Mouse (Mus musculus) bone marrow, adult 2 months (tissue): ENCODE measurements around the gene Tcea3. TPM values are rescaled to one million over a fixed set of nuclear protein-coding genes. Genes with fewer than 3 reads are reported as not detected.

Source experiments
- H3K27ac ChIP-seq: fragments of 200-500 bp; 2 replicates; pipeline ENCODE4 v1.5.1; 2012; ENCODE audit warnings: low read depth, mild to moderate bottlenecking, control low read depth, inconsistent platforms, low read length; ENCODE audit not compliant: control insufficient read depth, poor library complexity, insufficient read depth
- H3K4me1 ChIP-seq: fragments of 200-500 bp; 2 replicates; pipeline ENCODE4 v1.6.1; 2011; ENCODE audit warnings: low read length; ENCODE audit not compliant: control insufficient read depth, insufficient read depth
- H3K4me3 ChIP-seq: fragments of 200-500 bp; replicated peaks from 2 replicates; pipeline ENCODE3; 2011; ENCODE audit warnings: mild to moderate bottlenecking, low read depth, low read length, control low read depth; ENCODE audit not compliant: control insufficient read depth
- CTCF ChIP-seq: fragments of 200-500 bp; IDR thresholded peaks from 2 replicates; pipeline ENCODE4 v1.5.1; 2011; ENCODE audit warnings: low read length, control low read depth; ENCODE audit not compliant: control insufficient read depth, insufficient read depth
- POLR2A ChIP-seq: fragments of 200-500 bp; IDR thresholded peaks from 2 replicates; pipeline ENCODE4 v1.6.1; 2011; ENCODE audit warnings: low read depth, mild to moderate bottlenecking, control low read depth, low read length, borderline replicate concordance; ENCODE audit not compliant: control insufficient read depth
- WGBS: fragments of 180-500 bp; shearing (Covaris S2); methylation state at CpG from one replicate; pipeline ENCODE4 v1.1.7; 2018; 5-methylcytosine and 5-hydroxymethylcytosine counted together
- polyA plus RNA-seq: library from polyadenylated mRNA; stranded (reverse); fragments of >200 nt; gene quantifications from 2 replicates; pipeline ENCODE4 v1.2.4, GENCODE M21; 2011; ENCODE audit warnings: low replicate concordance; ENCODE audit not compliant: missing spikeins, insufficient read depth, insufficient read length

Gene Tcea3
- polyA plus RNA-seq, 1 experiment, result 8.1 TPM

DNA sequence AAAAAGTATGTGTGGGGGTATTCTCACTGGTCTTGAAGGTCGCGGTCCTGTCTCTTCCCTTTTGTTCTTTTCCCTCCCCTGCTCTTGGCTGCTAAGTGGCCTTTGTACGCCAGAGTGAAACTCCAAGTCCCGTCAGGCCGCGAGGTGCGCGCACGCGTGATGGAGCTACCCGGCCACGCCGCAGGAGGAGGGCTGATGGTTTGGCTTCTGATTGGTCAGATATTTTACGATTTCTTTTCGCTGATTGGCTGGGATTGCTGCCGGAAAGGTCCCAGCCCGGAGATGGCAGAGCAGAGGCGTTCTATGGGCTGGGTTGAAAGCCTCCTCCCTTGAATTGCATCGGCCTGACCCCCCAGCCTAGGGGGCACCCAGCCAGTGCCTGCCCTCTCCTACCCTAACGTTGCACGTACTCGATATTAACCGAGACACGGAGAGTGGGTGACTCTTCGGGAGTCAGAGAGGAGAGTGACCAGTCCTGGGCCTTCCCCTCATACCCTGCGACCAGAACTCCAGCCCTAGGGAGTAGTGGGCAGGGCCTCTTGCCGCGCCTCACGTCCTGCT is 38.4 kb downstream of the Tcea3 start:
- under 1% methylated on average over 29 of the region's 29 CpGs for WGBS

DNA sequence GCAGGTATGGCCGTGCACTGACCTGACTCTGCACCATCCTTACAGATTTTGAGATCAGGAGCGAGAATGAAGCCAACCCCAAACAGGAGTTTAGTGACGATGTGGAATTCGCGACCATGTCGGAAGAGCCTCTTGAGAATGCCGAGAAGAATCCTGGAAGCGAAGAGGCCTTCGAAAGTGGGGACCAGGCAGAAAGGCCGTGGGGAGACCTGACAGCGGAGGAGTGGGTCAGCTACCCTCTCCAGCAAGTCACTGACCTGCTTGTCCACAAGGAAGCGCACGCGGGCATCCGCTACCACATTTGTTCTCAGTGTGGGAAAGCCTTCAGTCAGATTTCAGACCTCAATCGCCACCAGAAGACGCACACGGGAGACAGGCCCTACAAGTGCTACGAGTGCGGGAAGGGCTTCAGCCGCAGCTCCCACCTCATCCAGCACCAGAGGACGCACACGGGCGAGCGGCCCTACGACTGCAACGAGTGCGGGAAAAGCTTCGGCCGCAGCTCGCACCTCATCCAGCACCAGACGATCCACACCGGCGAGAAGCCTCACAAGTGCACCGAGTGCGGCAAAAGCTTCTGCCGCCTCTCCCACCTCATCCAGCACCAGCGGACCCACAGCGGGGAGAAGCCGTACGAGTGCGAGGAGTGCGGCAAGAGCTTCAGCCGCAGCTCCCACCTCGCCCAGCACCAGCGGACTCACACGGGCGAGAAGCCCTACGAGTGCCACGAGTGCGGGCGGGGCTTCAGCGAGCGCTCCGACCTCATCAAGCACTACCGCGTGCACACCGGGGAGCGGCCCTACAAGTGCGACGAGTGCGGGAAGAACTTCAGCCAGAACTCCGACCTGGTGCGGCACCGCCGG is 42.6 kb downstream of the Tcea3 start:
- H3K27ac ChIP-seq, result no peak overlapping the region
- no peak for TF ChIP-seq POLR2A
- WGBS, result 93% methylated on average over 66 of the region's 66 CpGs
- H3K4me3 ChIP-seq, result no peak overlapping the region
- H3K4me1 ChIP-seq, result no peaks in the 10 kb centered on the region

More for the DNA sequence above, 38.4 kb downstream of the Tcea3 start:
- Histone ChIP-seq H3K27ac (peak overlapping the region; percentile 16), H3K4me1 (no peaks in the 10 kb centered on the region), H3K4me3 (peak overlapping the region; percentile 87)
- TF ChIP-seq CTCF, result 0 out of 2 replicates have a peak, but pooled peaks have one; percentile 14
- TF ChIP-seq POLR2A, result peak; percentile 69; the same call in 1 of the 2 replicates

DNA sequence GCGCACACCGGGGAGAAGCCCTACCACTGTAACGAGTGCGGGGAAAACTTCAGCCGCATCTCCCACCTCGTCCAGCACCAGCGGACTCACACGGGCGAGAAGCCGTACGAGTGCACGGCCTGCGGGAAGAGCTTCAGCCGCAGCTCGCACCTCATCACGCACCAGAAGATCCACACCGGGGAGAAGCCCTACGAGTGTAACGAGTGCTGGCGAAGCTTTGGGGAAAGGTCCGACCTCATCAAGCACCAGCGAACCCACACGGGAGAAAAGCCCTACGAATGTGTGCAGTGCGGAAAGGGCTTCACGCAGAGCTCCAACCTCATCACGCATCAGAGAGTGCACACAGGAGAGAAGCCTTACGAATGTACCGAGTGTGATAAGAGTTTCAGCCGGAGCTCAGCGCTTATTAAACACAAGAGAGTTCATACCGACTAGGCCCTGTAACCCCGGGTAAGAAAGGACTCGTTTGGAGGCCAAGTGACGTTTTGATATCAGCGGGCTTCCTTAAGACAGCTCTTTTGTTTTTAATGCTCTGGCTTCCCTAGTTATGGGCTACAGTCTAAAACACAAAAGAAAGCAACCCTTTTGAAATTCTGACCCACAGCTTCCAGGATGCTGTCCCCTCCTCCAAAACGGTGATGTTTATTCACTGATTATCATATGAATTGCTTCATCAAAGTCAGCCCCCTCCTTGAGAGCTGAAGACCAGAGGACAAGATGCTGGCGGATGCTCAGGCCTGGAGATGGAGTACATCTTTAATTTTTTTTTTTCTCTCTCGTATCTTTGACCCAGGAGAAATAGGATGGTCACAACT is 43.5 kb downstream of the Tcea3 start:
- H3K4me3 ChIP-seq, result no peak overlapping the region
- H3K27ac ChIP-seq, result no peak overlapping the region
- TF ChIP-seq CTCF, result no peak
- TF ChIP-seq POLR2A, result no peak
- H3K4me1 ChIP-seq, result no peaks in the 10 kb centered on the region
- WGBS, result 94% methylated on average over 39 of the region's 39 CpGs

DNA sequence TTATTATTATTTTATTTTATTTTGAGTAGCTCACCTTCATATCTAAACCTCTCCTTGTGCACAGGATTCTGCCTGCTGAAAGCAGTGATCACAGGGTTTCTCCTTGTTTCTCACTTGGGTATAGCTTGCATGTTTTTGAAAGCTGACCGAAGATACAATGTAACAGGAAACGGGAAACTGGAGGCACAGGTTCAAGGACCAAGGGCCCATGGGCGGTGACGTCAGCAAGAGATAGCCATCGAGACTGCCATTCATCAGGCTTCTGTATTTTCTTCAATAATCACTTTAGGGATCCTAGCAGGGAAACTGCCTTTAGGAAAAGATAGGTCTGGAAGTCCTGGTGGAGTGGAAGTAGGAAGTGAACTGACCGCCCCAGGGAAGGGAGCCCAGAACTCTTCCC is 44.2 kb downstream of the Tcea3 start:
- TF ChIP-seq POLR2A (no peak), CTCF (no peak)
- no peak overlapping the region for H3K4me3 ChIP-seq
- no peak overlapping the region for H3K27ac ChIP-seq
- WGBS, result 93% methylated on average over 6 of the region's 6 CpGs
- H3K4me1 ChIP-seq, result no peaks in the 10 kb centered on the region

DNA sequence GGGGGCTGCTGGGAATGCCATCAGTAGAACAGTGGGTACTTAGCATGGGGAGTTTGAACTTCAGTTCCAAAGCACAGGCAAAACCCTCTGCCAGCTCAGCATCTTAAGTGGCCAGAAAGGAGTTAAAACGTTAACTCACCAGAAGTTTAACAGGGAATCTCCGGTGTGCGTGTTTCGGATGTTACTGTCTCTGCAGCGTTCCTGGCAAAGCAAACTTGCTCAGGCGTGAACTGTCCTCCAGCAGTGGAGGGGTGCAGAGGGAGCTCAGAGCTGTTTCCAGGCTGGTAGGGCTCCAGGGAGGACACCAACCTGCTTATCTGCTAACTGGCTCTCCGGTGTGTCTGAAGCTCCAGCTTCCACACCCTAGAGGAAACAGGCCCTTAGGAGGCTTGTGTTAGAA is 48.4 kb downstream of the Tcea3 start:
- Histone ChIP-seq H3K4me3 (no peak overlapping the region), H3K4me1 (no peaks in the 10 kb centered on the region), H3K27ac (no peak overlapping the region)
- TF ChIP-seq POLR2A (no peak), CTCF (no peak)
- WGBS, result 85% methylated on average over 7 of the region's 7 CpGs

DNA sequence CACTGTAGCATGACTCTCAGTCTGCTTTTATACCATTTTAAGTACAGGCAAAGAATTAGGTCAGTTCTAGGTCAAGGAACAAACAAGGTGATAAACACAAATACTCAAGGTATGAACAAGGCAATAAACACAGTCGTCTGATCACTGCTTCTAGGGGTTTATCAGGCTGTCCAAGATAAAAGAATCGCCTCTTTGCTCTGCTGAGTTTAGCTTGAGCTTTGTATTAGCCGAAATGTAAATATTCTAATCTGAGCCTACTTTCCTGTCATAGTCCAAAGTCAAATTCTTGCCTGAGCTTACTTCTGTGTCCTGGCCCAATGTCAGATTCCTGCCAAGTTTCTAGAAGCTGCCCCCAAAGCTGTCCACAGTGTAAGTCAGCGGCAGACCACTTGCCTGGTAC is 54.9 kb downstream of the Tcea3 start:
- whole genome bisulfite sequencing, result 69% methylated on average over 4 of the region's 4 CpGs
- Histone ChIP-seq H3K4me3 (no peak overlapping the region), H3K27ac (no peak overlapping the region), H3K4me1 (no peaks in the 10 kb centered on the region)
- TF ChIP-seq CTCF (no peak), POLR2A (no peak)

DNA sequence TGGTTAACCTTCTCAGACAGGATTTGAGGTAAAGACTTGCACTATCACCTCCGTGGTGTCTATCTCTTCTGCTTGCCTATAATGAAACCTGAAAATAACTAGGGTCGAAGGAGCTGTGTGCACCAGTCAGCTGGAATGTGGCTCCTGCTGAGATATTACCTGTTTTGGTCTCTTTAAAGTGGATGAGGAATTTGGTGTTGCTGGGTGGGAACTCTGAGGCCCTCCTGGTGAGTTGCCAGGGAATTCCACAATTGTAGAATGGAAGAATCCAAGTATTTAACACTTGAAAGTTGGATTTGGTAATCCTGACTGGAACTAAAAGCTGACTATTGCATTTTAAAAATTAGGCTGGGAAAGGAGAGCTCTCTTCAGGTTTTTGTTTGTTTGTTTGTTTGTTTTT is 56.7 kb downstream of the Tcea3 start:
- H3K4me1 ChIP-seq, result no peaks in the 10 kb centered on the region; the same call in 1 of the 2 replicates
- TF ChIP-seq POLR2A (no peak), CTCF (no peak)
- no peak overlapping the region for H3K27ac ChIP-seq
- WGBS, result 59% methylated on average over 2 of the region's 2 CpGs
- H3K4me3 ChIP-seq, result no peak overlapping the region

DNA sequence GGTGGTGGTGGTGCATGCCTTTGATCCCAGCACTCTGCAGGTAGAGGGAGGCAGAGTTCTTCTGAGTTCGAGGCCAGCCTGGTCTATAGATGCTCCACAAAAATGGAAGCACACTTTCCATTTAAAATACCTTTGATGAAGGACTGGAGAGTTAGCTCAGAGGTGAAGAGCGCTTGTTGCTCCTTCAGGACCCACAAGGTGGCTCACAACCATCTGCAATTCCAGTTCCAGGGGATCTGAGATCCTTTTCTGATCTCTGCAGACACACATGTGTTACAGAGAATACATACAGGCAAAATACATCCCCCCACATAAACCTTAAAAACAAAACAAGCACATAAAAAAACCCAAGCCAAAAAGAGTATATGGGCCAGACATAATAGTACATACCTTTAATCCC is 60.8 kb downstream of the Tcea3 start:
- no peak overlapping the region for H3K27ac ChIP-seq
- H3K4me1 ChIP-seq, result no peaks in the 10 kb centered on the region; the same call in 1 of the 2 replicates
- WGBS, result 79% methylated on average over 2 of the region's 2 CpGs
- TF ChIP-seq CTCF (no peak), POLR2A (no peak)
- no peak overlapping the region for H3K4me3 ChIP-seq
